Mouse (Mus musculus) hindbrain, embryonic 13.5 days (tissue): ENCODE data around the gene Zscan20. TPM values are rescaled to one million over a fixed set of nuclear protein-coding genes. Genes with fewer than 3 reads are reported as not detected.

Experiments
- ATAC-seq: fragments of 200-750 bp; cut with Nextera tagmentation; 2 replicates; pipeline ENCODE4 v1.8.0; 2017; ENCODE audit warnings: moderate TSS enrichment; ENCODE audit not compliant: low FRiP score
- H3K27ac ChIP-seq: fragments of 300-500 bp; sonication (generic); 2 replicates; pipeline ENCODE4 v1.5.1; 2015; ENCODE audit warnings: inconsistent platforms, mild to moderate bottlenecking, moderate library complexity
- H3K27me3 ChIP-seq: fragments of 300-500 bp; sonication (generic); 2 replicates; pipeline ENCODE4 v1.6.1; 2015; ENCODE audit warnings: mild to moderate bottlenecking, inconsistent platforms
- H3K36me3 ChIP-seq: fragments of 300-500 bp; sonication (generic); 2 replicates; pipeline ENCODE4 v1.6.1; 2015; ENCODE audit warnings: mild to moderate bottlenecking, inconsistent platforms
- H3K4me1 ChIP-seq: fragments of 300-500 bp; sonication (generic); replicated peaks from 2 replicates; pipeline ENCODE4 v1.6.1; 2015; ENCODE audit warnings: inconsistent platforms
- H3K4me2 ChIP-seq: fragments of 300-500 bp; sonication (generic); 2 replicates; pipeline ENCODE4 v1.6.1; 2015; ENCODE audit warnings: inconsistent platforms, mild to moderate bottlenecking, moderate library complexity
- H3K4me3 ChIP-seq: fragments of 300-500 bp; sonication (generic); 2 replicates; pipeline ENCODE4 v1.5.1; 2015; ENCODE audit warnings: mild to moderate bottlenecking, inconsistent platforms
- H3K9ac ChIP-seq: fragments of 300-500 bp; sonication (generic); 2 replicates; pipeline ENCODE4 v1.6.1; 2015; ENCODE audit warnings: mild to moderate bottlenecking, inconsistent platforms
- H3K9me3 ChIP-seq: fragments of 300-500 bp; sonication (generic); 2 replicates; pipeline ENCODE4 v1.6.1; 2016; ENCODE audit warnings: inconsistent platforms
- WGBS: fragments of 180-500 bp; shearing (Covaris S2); methylation state at CpG from one replicate; pipeline ENCODE4 v1.1.7; 2015; 5-methylcytosine and 5-hydroxymethylcytosine counted together
- polyA plus RNA-seq: library from polyadenylated mRNA; unstranded; fragments of >200 nt; fragmentation: Nextera tagmentation; extraction: Ambion mirVana; gene quantifications from 2 replicates; pipeline ENCODE4 v1.2.1, GENCODE M21; 2015

Zscan20 gene
- polyA plus RNA-seq, 1 experiment from 2014 or later, result 4.6 TPM

- Histone ChIP-seq H3K27ac (no peak overlapping the region), H3K36me3 (peaks cover 38% of the 10 kb centered on the region), H3K4me1 (no peaks in the 10 kb centered on the region), H3K9ac (no peak overlapping the region), H3K4me3 (no peak overlapping the region), H3K4me2 (no peak overlapping the region), H3K9me3 (no peaks in the 10 kb centered on the region), H3K27me3 (no peaks in the 10 kb centered on the region)
- 31% methylated on average over 2 of the region's 2 CpGs for WGBS
- no peak for ATAC-seq
Measured at GRCm38 (mm10) chr4:128543378-128543777, 66.5 kb downstream of the Zscan20 start.

Other genes starting within 250 kb of the Zscan20 start
- gene Tlr12, start 8.5 kb upstream of the Zscan20 start, polyA plus RNA-seq, result 1.3 and 1.4 TPM in 2 replicates
- 31.3 and 35.8 TPM in 2 replicates for gene Phc2, start 44.6 kb upstream of the Zscan20 start, polyA plus RNA-seq
- 0.38 and 0.53 TPM in 2 replicates for gene A3galt2, start 145.3 kb upstream of the Zscan20 start, polyA plus RNA-seq
- 36.9 and 39.0 TPM in 2 replicates for gene Zfp362, start 195.9 kb upstream of the Zscan20 start, polyA plus RNA-seq